Mouse (Mus musculus) MEL (cell line): ENCODE data around the gene Ap5z1. TPM values are rescaled to one million over a fixed set of nuclear protein-coding genes. Genes with fewer than 3 reads are reported as not detected.

Experiments
- DNase-seq: peaks from one replicate; pipeline ENCODE4 v3.0.0; 2011; ENCODE audit warnings: low read depth, low spot score
- H3K27ac ChIP-seq: 2 replicates; pipeline ENCODE4 v1.5.1; 2012; ENCODE audit warnings: low read depth, mild to moderate bottlenecking, control low read depth, low read length, moderate library complexity; ENCODE audit not compliant: control insufficient read depth
- H3K27me3 ChIP-seq, 2 experiments: fragments of 150-350 bp in 1 of 2; sonication (generic) in 1 of 2; 2 replicates each; pipeline ENCODE4 v1.6.1; 2012; ENCODE audit warnings: low read length in 2 of 2, mild to moderate bottlenecking in 2 of 2, improper control_type of control experiment in 1 of 2, moderate library complexity in 1 of 2; ENCODE audit not compliant: insufficient read depth in 2 of 2, control insufficient read depth in 1 of 2
- H3K36me3 ChIP-seq, 2 experiments: 2 replicates each; pipeline ENCODE4 v1.6.1; 2012 to 2014; ENCODE audit warnings: low read length in 2 of 2, improper control_type of control experiment in 1 of 2, inconsistent platforms in 1 of 2, mild to moderate bottlenecking in 1 of 2; ENCODE audit not compliant: insufficient read depth in 2 of 2, control insufficient read depth in 1 of 2
- H3K4me1 ChIP-seq, 2 experiments: fragments of 150-350 bp in 1 of 2; sonication (generic) in 1 of 2; 2 replicates each; pipeline ENCODE4 v1.6.1; 2012; ENCODE audit warnings: low read length in 2 of 2, improper control_type of control experiment in 1 of 2, mild to moderate bottlenecking in 1 of 2; ENCODE audit not compliant: insufficient read depth in 2 of 2, control insufficient read depth in 1 of 2
- H3K4me3 ChIP-seq, 2 experiments: fragments of 150-350 bp in 1 of 2; sonication (generic) in 1 of 2; 2 replicates each; pipeline ENCODE4 v1.5.1; 2012; ENCODE audit warnings: low read depth in 2 of 2, low read length in 2 of 2, mild to moderate bottlenecking in 2 of 2, moderate library complexity in 2 of 2, control low read depth in 1 of 2, improper control_type of control experiment in 1 of 2; ENCODE audit not compliant: control insufficient read depth in 1 of 2, insufficient read depth in 1 of 2
- H3K79me2 ChIP-seq: 2 replicates; pipeline ENCODE4 v1.6.1; 2012; ENCODE audit warnings: mild to moderate bottlenecking, low read length, moderate library complexity; ENCODE audit not compliant: control insufficient read depth, poor library complexity, insufficient read depth
- H3K9ac ChIP-seq: 2 replicates; pipeline ENCODE4 v1.6.1; 2012; ENCODE audit warnings: low read depth, mild to moderate bottlenecking, control low read depth, low read length, moderate library complexity; ENCODE audit not compliant: control insufficient read depth, poor library complexity, severe bottlenecking
- H3K9me3 ChIP-seq: fragments of 150-350 bp; sonication (generic); replicated peaks from 2 replicates; pipeline ENCODE4 v1.6.1; 2012; ENCODE audit warnings: mild to moderate bottlenecking, low read length, improper control_type of control experiment, moderate library complexity; ENCODE audit not compliant: insufficient read depth
- BHLHE40 ChIP-seq: IDR thresholded peaks from 2 replicates; pipeline ENCODE4 v1.6.1; 2012; ENCODE audit warnings: low read depth, mild to moderate bottlenecking, inconsistent platforms, low read length, improper control_type of control experiment, borderline replicate concordance
- CHD1 ChIP-seq: IDR thresholded peaks from 2 replicates; pipeline ENCODE4 v1.6.1; 2012; ENCODE audit warnings: low read depth, mild to moderate bottlenecking, inconsistent platforms, low read length, improper control_type of control experiment
- CTCF ChIP-seq, 3 experiments: IDR thresholded peaks in 2 of 3; conservative IDR thresholded peaks in 1 of 3; 2 replicates each; pipeline ENCODE4 v1.5.1; 2011 to 2012; ENCODE audit warnings: low read length in 3 of 3, low read depth in 2 of 3, mild to moderate bottlenecking in 2 of 3, improper control_type of control experiment in 1 of 3, inconsistent platforms in 1 of 3, mixed read lengths in 1 of 3, moderate library complexity in 1 of 3; ENCODE audit not compliant: control insufficient read depth in 1 of 3, insufficient read depth in 1 of 3, poor library complexity in 1 of 3, severe bottlenecking in 1 of 3
- ELF1 ChIP-seq: IDR thresholded peaks from 2 replicates; pipeline ENCODE4 v1.6.1; 2014; ENCODE audit warnings: low read depth, mild to moderate bottlenecking, inconsistent platforms, low read length, improper control_type of control experiment, moderate library complexity
- EP300 ChIP-seq, 2 experiments: IDR thresholded peaks; 2 replicates each; pipeline ENCODE4 v1.6.1; 2011; ENCODE audit warnings: improper control_type of control experiment in 2 of 2, low read length in 2 of 2, low read depth in 1 of 2, mild to moderate bottlenecking in 1 of 2
- ETS1 ChIP-seq: IDR thresholded peaks from 2 replicates; pipeline ENCODE4 v1.6.1; 2012; ENCODE audit warnings: low read depth, mild to moderate bottlenecking, inconsistent platforms, low read length, improper control_type of control experiment, moderate library complexity
- GABPA ChIP-seq: IDR thresholded peaks from 2 replicates; pipeline ENCODE4 v1.6.1; 2012; ENCODE audit warnings: low read depth, mild to moderate bottlenecking, inconsistent platforms, low read length, improper control_type of control experiment, moderate library complexity
- GATA1 ChIP-seq: IDR thresholded peaks from 2 replicates; pipeline ENCODE4 v1.6.1; 2011; ENCODE audit warnings: low read depth, low read length, improper control_type of control experiment
- JUND ChIP-seq: IDR thresholded peaks from 2 replicates; pipeline ENCODE4 v1.6.1; 2011; ENCODE audit warnings: low read depth, mild to moderate bottlenecking, improper control_type of control experiment, low read length
- MAZ ChIP-seq: IDR thresholded peaks from 2 replicates; pipeline ENCODE4 v1.6.1; 2012; ENCODE audit warnings: low read depth, mild to moderate bottlenecking, inconsistent platforms, low read length, improper control_type of control experiment
- MEF2A ChIP-seq: IDR thresholded peaks from 2 replicates; pipeline ENCODE4 v1.6.1; 2014; ENCODE audit warnings: low read depth, mild to moderate bottlenecking, inconsistent platforms, low read length, improper control_type of control experiment; ENCODE audit not compliant: poor library complexity, insufficient replicate concordance, severe bottlenecking; ENCODE audit errors: extremely low read depth
- MYB ChIP-seq: IDR thresholded peaks from 2 replicates; pipeline ENCODE4 v1.6.1; 2011; ENCODE audit warnings: mild to moderate bottlenecking, low read depth, low read length, improper control_type of control experiment
- NELFE ChIP-seq: IDR thresholded peaks from 2 replicates; pipeline ENCODE4 v1.6.1; 2011; ENCODE audit warnings: low read depth, low read length, improper control_type of control experiment
- NRF1 ChIP-seq: IDR thresholded peaks from 2 replicates; pipeline ENCODE4 v1.6.1; 2014; ENCODE audit warnings: low read depth, mild to moderate bottlenecking, inconsistent platforms, low read length, improper control_type of control experiment, moderate library complexity; ENCODE audit not compliant: poor library complexity, insufficient read depth, severe bottlenecking
- POLR2AphosphoS2 ChIP-seq: IDR thresholded peaks from 2 replicates; pipeline ENCODE4 v1.6.1; 2011; ENCODE audit warnings: low read length, improper control_type of control experiment
- POLR2AphosphoS5 ChIP-seq: IDR thresholded peaks from 2 replicates; pipeline ENCODE4 v1.6.1; 2012; ENCODE audit warnings: low read depth, borderline replicate concordance, mild to moderate bottlenecking, inconsistent platforms, low read length, moderate library complexity, mixed read lengths
- RAD21 ChIP-seq: IDR thresholded peaks from 2 replicates; pipeline ENCODE4 v1.6.1; 2011; ENCODE audit warnings: mild to moderate bottlenecking, low read depth, low read length, improper control_type of control experiment
- SMC3 ChIP-seq: IDR thresholded peaks from 2 replicates; pipeline ENCODE4 v1.6.1; 2011; ENCODE audit warnings: low read depth, low read length, improper control_type of control experiment
- TAL1 ChIP-seq: IDR thresholded peaks from 2 replicates; pipeline ENCODE4 v1.6.1; 2012; ENCODE audit warnings: mild to moderate bottlenecking, inconsistent platforms, low read length, moderate library complexity, mixed read lengths
- TBP ChIP-seq: IDR thresholded peaks from 2 replicates; pipeline ENCODE4 v1.8.0; 2011; ENCODE audit warnings: low read depth, low read length, improper control_type of control experiment
- TCF12 ChIP-seq: IDR thresholded peaks from 2 replicates; pipeline ENCODE4 v1.6.1; 2014; ENCODE audit warnings: low read depth, mild to moderate bottlenecking, inconsistent platforms, low read length, improper control_type of control experiment, moderate library complexity
- USF1 ChIP-seq: IDR thresholded peaks from 2 replicates; pipeline ENCODE4 v1.6.1; 2014; ENCODE audit warnings: low read depth, mild to moderate bottlenecking, inconsistent platforms, low read length, improper control_type of control experiment, moderate library complexity
- ZC3H11A ChIP-seq: IDR thresholded peaks from 2 replicates; pipeline ENCODE4 v1.6.1; 2012; ENCODE audit warnings: low read depth, mild to moderate bottlenecking, inconsistent platforms, low read length, improper control_type of control experiment
- ZKSCAN1 ChIP-seq: IDR thresholded peaks from 2 replicates; pipeline ENCODE4 v1.6.1; 2012; ENCODE audit warnings: low read depth, mild to moderate bottlenecking, inconsistent platforms, low read length, improper control_type of control experiment, moderate library complexity
- ZMIZ1 ChIP-seq: IDR thresholded peaks from 2 replicates; pipeline ENCODE4 v1.6.1; 2012; ENCODE audit warnings: low read depth, mild to moderate bottlenecking, inconsistent platforms, low read length, improper control_type of control experiment, moderate library complexity
- polyA plus RNA-seq, 2 experiments: library from polyadenylated mRNA; stranded (reverse) in 1 of 2; unstranded in 1 of 2; fragments of >175 nt in 1 of 2; fragments of >200 nt in 1 of 2; gene quantifications; 2 replicates each; pipeline versions ENCODE4 v1.2.1 to v1.2.4; 2012; ENCODE audit warnings: low replicate concordance in 2 of 2, low read depth in 1 of 2; ENCODE audit not compliant: insufficient read length in 2 of 2, insufficient read depth in 1 of 2, missing spikeins in 1 of 2
- total RNA-seq: library from RNA; depleted of rRNA; stranded (reverse); fragments of 300-350 nt; gene quantifications from 2 replicates; pipeline ENCODE4 v1.2.3, GENCODE M21; 2012

The Ap5z1 gene
- total and polyA plus RNA-seq, 3 experiments, result 4.4 to 13.5 TPM; not detected in 1

DNA sequence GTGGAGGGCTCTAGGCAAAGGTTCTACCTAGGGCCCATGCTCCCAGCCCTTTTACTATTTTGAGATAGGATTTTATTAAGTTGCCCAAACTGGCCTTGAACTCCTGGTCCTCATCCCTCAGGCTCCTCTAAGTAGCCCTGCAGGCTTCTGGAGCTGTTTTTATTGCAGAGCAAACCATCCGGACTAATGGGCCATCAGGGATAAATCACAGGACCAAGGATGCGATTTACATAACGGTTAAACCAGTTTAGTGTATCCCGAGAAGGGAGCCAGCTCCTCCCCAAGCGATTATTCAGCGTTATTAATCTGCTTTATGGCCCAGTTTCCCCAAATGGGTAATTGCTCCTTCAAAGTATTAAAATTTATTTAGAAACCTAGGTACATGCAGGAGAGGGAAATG is 48.3 kb upstream of the Ap5z1 start:
- Histone ChIP-seq H3K36me3 (peaks cover 0 to 2% of the 10 kb centered on the region in 2 experiments; a peak in 3 of 4 replicates), H3K4me3 (no peak overlapping the region), H3K27me3 (no peaks in the 10 kb centered on the region), H3K79me2 (peaks cover 10% of the 10 kb centered on the region), H3K4me1 (peaks cover 2 to 3% of the 10 kb centered on the region in 2 experiments; a peak in 1 of 4 replicates), H3K27ac (no peak overlapping the region)
- no peak for TF ChIP-seq EP300 (IDR thresholded peaks at IDR 0.05; ENCODE audit: low read depth in 1 of 2, low read length in 2 of 2)
- TF ChIP-seq GATA1, result no peak
- TF ChIP-seq TAL1, result no peak
- no peak for TF ChIP-seq POLR2AphosphoS2
- no peak for TF ChIP-seq MEF2A
- no peak for TF ChIP-seq TCF12
- no peak for TF ChIP-seq ZC3H11A
- no peak for TF ChIP-seq TBP
- no peak for TF ChIP-seq ZMIZ1
- no peak for TF ChIP-seq ELF1
- TF ChIP-seq ZKSCAN1, result no peak
- no peak for TF ChIP-seq ETS1
- TF ChIP-seq SMC3, result no peak
- TF ChIP-seq GABPA, result no peak
- TF ChIP-seq NRF1, result no peak
- TF ChIP-seq JUND, result no peak
- TF ChIP-seq MYB, result no peak
- no peak for TF ChIP-seq CHD1
- no peak for TF ChIP-seq POLR2AphosphoS5
- TF ChIP-seq, all 39 proteins: peak for 0
- no peak for DNase-seq
- Histone ChIP-seq H3K9me3 (no peaks in the 10 kb centered on the region), H3K9ac (no peak overlapping the region)

GRCm38 (mm10) chr5:142416070-142416775 is 47.5 kb upstream of the Ap5z1 start:
- H3K4me3 ChIP-seq, result no peak overlapping the region
- peaks cover 2 to 3% of the 10 kb centered on the region in 2 experiments; a peak in 1 of 4 replicates for H3K4me1 ChIP-seq
- peak; percentile 23 for DNase-seq

More at GRCm38 (mm10) chr5:142416070-142416775, 47.5 kb upstream of the Ap5z1 start:
- peaks cover 0 to 2% of the 10 kb centered on the region in 2 experiments; a peak in 3 of 4 replicates for H3K36me3 ChIP-seq
- H3K27me3 ChIP-seq, result no peaks in the 10 kb centered on the region
- no peak overlapping the region for H3K9ac ChIP-seq
- no peak overlapping the region for H3K27ac ChIP-seq
- peaks cover 10% of the 10 kb centered on the region for H3K79me2 ChIP-seq
- no peaks in the 10 kb centered on the region for H3K9me3 ChIP-seq
- TF ChIP-seq RAD21 (no peak), MEF2A (no peak), CTCF (IDR thresholded peaks at IDR 0.05 in 2 of 3, conservative IDR thresholded peaks at IDR 0.05 in 1 of 3; ENCODE audit: control insufficient read depth in 1 of 3, insufficient read depth in 1 of 3, low read depth in 2 of 3, low read length in 3 of 3, poor library complexity in 1 of 3, severe bottlenecking in 1 of 3) (no peak), JUND (no peak), MYB (no peak), NELFE (no peak), NRF1 (no peak), MAZ (no peak), BHLHE40 (no peak), USF1 (peak; percentile 48; the same call in 1 of the 2 replicates), ZKSCAN1 (no peak), GATA1 (peak; percentile 27; the same call in 1 of the 2 replicates), TBP (no peak), ZC3H11A (no peak)
